In the genomic region with DNA sequence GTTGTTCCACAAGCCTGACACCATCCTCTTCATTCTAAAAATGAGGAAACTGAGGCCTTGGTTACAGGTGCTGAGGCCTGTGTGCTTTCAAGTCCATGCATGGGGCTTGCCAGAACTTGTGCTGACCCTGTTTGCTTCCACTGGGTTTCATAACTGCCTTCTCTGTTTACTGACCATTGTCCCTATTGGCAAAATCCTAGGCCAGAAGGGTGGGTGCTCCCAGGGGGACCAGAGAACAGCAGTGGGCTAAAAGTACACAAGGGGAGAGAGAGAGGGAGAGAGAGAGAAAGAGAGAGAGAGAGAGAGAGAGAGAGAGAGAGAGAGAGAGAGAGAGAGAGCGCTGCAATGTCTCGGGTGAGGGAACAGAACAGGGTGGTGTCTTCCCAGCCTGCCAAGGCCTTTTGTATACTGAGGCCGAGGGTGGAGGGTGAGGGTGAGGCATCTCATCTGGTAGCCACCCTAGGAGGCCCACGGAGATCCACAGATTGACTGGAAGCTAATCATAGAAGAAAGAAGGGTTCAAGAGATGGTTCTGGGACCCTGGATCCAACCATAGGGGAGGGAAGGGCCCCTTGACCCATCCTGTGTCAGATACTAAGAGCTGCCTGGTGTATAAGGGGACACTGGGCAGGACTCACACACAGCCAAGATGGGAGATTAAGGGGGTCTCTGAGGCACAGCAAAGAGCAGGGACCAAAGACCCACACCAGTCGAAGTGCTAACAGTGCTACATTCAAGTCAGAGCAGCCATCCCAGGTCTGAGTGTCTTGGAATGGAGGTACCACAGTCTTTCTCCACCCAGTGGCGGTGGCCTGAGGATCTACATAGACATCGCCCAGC, we compare ENCODE assay signal across 14 mouse cellular contexts. TPM values are rescaled to one million over a fixed set of nuclear protein-coding genes. Genes with fewer than 3 reads are reported as not detected.
DNase-seq lines count a peak whose midpoint lies in the region; ATAC-seq and TF ChIP-seq lines count a peak whose summit lies in the region.
"Had no signal": no experiment of that assay in that cellular context is flagged by ENCODE, and none has a peak within 500 bp of the region (broad histone marks: within the 10 kb centered on the region; RNA-seq: fewer than 3 reads in every experiment).

No protein-coding gene starts in this region.

- H3K27me3 ChIP-seq in lung, postnatal 0 days (replicated peaks; ENCODE audit: insufficient read depth, low read length): no peaks in the 10 kb centered on the region
- peaks cover 26% of the 10 kb centered on the region for H3K27me3 ChIP-seq in midbrain, embryonic 11.5 days (ENCODE audit: control insufficient read depth, insufficient read depth, low read length)
- H3K27me3 ChIP-seq: Patski had no signal

- H3K9ac ChIP-seq in lung, postnatal 0 days (replicated peaks; ENCODE audit: low read depth): no peak overlapping the region
- H3K9ac ChIP-seq in midbrain, embryonic 11.5 days (ENCODE audit: low read length): no peak overlapping the region

- no peaks in the 10 kb centered on the region for H3K36me3 ChIP-seq in lung, postnatal 0 days (ENCODE audit: insufficient read depth, low read length)
- H3K36me3 ChIP-seq in midbrain, embryonic 11.5 days (ENCODE audit: control insufficient read depth, insufficient read depth, low read length): no peaks in the 10 kb centered on the region
- H3K36me3 ChIP-seq: forebrain, embryonic 10.5 days; limb, embryonic 10.5 days had no signal

- peak; percentile 26 for ATAC-seq in lung, postnatal 0 days
- no peak for ATAC-seq in midbrain, embryonic 11.5 days (ENCODE audit: low FRiP score)
- ATAC-seq: CD4-positive, CD25-positive, alpha-beta regulatory T cell, adult 4 months; Patski had no signal

- TF ChIP-seq EP300 in lung, postnatal 0 days (IDR thresholded peaks at IDR 0.05): no peak; the same call in 1 of the 2 replicates

- DNase-seq in heart, adult 18-20 months: peak; percentile 81 to 82
- DNase-seq in heart, adult 8-10 months (ENCODE audit: low spot score): no peak
- peak; percentile 58 to 79 for DNase-seq in urinary bladder, postnatal 36 days (ENCODE audit: low spot score in 2 of 2)
- no peak for DNase-seq in urinary bladder, postnatal 4 days (ENCODE audit: low spot score in 2 of 2)
- DNase-seq in lung, postnatal 0 days (ENCODE audit: low spot score): no peak
- no peak for DNase-seq in midbrain, embryonic 11.5 days (ENCODE audit: low spot score, missing footprints)
- no peak for DNase-seq in thymus, postnatal 36 days
- DNase-seq: cerebellum, adult 8-10 months; thymus, adult 2 months had no signal

- no peaks in the 10 kb centered on the region for H3K9me3 ChIP-seq in lung, postnatal 0 days (ENCODE audit: low read length)
- H3K9me3 ChIP-seq in midbrain, embryonic 11.5 days (ENCODE audit: control insufficient read depth, low read length): no peaks in the 10 kb centered on the region
- H3K9me3 ChIP-seq: forebrain, embryonic 10.5 days; limb, embryonic 10.5 days had no signal

- TF ChIP-seq CTCF in lung, postnatal 0 days (IDR thresholded peaks at IDR 0.05): no peak

- peaks cover 14% of the 10 kb centered on the region; the same call in 1 of the 2 replicates for H3K4me1 ChIP-seq in lung, postnatal 0 days (ENCODE audit: insufficient read depth, low read depth, low read length)
- peaks cover 2% of the 10 kb centered on the region; the same call in 1 of the 2 replicates for H3K4me1 ChIP-seq in midbrain, embryonic 11.5 days (ENCODE audit: control insufficient read depth, insufficient read depth, low read length)

- no peak overlapping the region for H3K4me2 ChIP-seq in lung, postnatal 0 days (replicated peaks; ENCODE audit: low read depth, low read length)
- H3K4me2 ChIP-seq in midbrain, embryonic 11.5 days: no peak overlapping the region

- peak overlapping the region; percentile 87 for H3K27ac ChIP-seq in lung, postnatal 0 days (ENCODE audit: low read length)
- H3K27ac ChIP-seq in midbrain, embryonic 11.5 days (ENCODE audit: low read depth, low read length): no peak overlapping the region
- H3K27ac ChIP-seq: forebrain, embryonic 10.5 days; hindbrain, postnatal 0 days; limb, embryonic 10.5 days had no signal

- WGBS in lung, postnatal 0 days: 65% methylated on average over 7 of the region's 7 CpGs
- 84% methylated on average over 7 of the region's 7 CpGs for WGBS in midbrain, embryonic 11.5 days

- H3K4me3 ChIP-seq in lung, postnatal 0 days (ENCODE audit: low read depth, low read length): no peak overlapping the region
- H3K4me3 ChIP-seq in midbrain, embryonic 11.5 days (ENCODE audit: low read depth, low read length): no peak overlapping the region
- H3K4me3 ChIP-seq: forebrain, embryonic 10.5 days; limb, embryonic 10.5 days had no signal

RNA-seq across cellular contexts. Expression of gene Gsn, which starts 22.4 kb away (rescaled TPM):
- total RNA-seq in heart, adult 18-20 months (2021): 100 to 1,000 TPM; 742 to 802 TPM
- total RNA-seq in heart, adult 8-10 months (2022): 100 to 1,000 TPM; 584 to 827 (median 671) TPM
- 956 and 1,007 TPM in 2 replicates for polyA plus RNA-seq in lung, postnatal 0 days (2015; fragmentation: Nextera tagmentation; extraction: Ambion mirVana)
- polyA plus RNA-seq in midbrain, embryonic 11.5 days (2014; fragmentation: Nextera tagmentation; extraction: Ambion mirVana): 27.9 and 29.9 TPM in 2 replicates

RNA-seq across cellular contexts. Expression of gene Stom, which starts 58.2 kb away (rescaled TPM):
- 100 to 1,000 TPM in 1 of 2 experiments, 10 to 100 TPM in 1; 88.5 to 102 TPM for total RNA-seq in heart, adult 18-20 months (2021)
- 100 to 1,000 TPM in 2 of 4 experiments, 10 to 100 TPM in 2; 83.8 to 137 (median 102) TPM for total RNA-seq in heart, adult 8-10 months (2022)
- 76.9 and 86.2 TPM in 2 replicates for polyA plus RNA-seq in lung, postnatal 0 days (2015; fragmentation: Nextera tagmentation; extraction: Ambion mirVana)
- 15.3 and 15.4 TPM in 2 replicates for polyA plus RNA-seq in midbrain, embryonic 11.5 days (2014; fragmentation: Nextera tagmentation; extraction: Ambion mirVana)

Comparison
In these comparisons a context has a peak if more than half of its experiments do, and no peak if none do; other contexts are left out.
1. DNase-seq: peak in heart, adult 18-20 months (2 of 2) and urinary bladder, postnatal 36 days (2 of 2); none in heart, adult 8-10 months (single experiment), urinary bladder, postnatal 4 days (0 of 2), lung, postnatal 0 days (single experiment), midbrain, embryonic 11.5 days (single experiment) and thymus, postnatal 36 days (0 of 2).